Mouse (Mus musculus): ENCODE data around the gene Mapk14. TPM values are rescaled to one million over a fixed set of nuclear protein-coding genes. Genes with fewer than 3 reads are reported as not detected.

Gene Mapk14
- total and polyA plus RNA-seq, 3 experiments, result 50.1 to 52.8 (median 51.3) TPM

- DNase-seq, result no peak
- no peak overlapping the region for H3K9ac ChIP-seq (ENCODE audit: low read depth, low read length)
- no peak overlapping the region for H3K27ac ChIP-seq
- no peaks in the 10 kb centered on the region for H3K4me1 ChIP-seq (ENCODE audit: control insufficient read depth, insufficient read depth, low read length)
- H3K36me3 ChIP-seq (ENCODE audit: control insufficient read depth, insufficient read depth, low read length), result no peaks in the 10 kb centered on the region
- 60% methylated on average over 3 of the region's 3 CpGs for WGBS
- H3K27me3 ChIP-seq (ENCODE audit: control insufficient read depth, insufficient read depth, low read length), result no peaks in the 10 kb centered on the region
- intact Hi-C loops (cut with DNase I), result no loop called here
- TF ChIP-seq CTCF (IDR thresholded peaks at IDR 0.05), result no peak
- no peak for TF ChIP-seq POLR2A (IDR thresholded peaks at IDR 0.05; ENCODE audit: insufficient read depth, low read depth, low read length)
- TF ChIP-seq EP300 (IDR thresholded peaks at IDR 0.05; ENCODE audit: insufficient read depth, low read depth, low read length), result no peak
- no peaks in the 10 kb centered on the region for H3K79me2 ChIP-seq (replicated peaks; ENCODE audit: control insufficient read depth, insufficient read depth, low read length)
- H3K4me3 ChIP-seq, result no peak overlapping the region
These were observed 40.9 kb upstream of the Mapk14 start for GRCm38 (mm10) chr17:28650268-28650667.

GRCm38 (mm10) chr17:28657936-28658335, 33.2 kb upstream of the Mapk14 start:
- Histone ChIP-seq H3K9ac (ENCODE audit: low read depth, low read length) (no peak overlapping the region), H3K27me3 (ENCODE audit: control insufficient read depth, insufficient read depth, low read length) (no peaks in the 10 kb centered on the region), H3K36me3 (ENCODE audit: control insufficient read depth, insufficient read depth, low read length) (no peaks in the 10 kb centered on the region), H3K27ac (no peak overlapping the region), H3K4me1 (ENCODE audit: control insufficient read depth, insufficient read depth, low read length) (no peaks in the 10 kb centered on the region), H3K79me2 (replicated peaks; ENCODE audit: control insufficient read depth, insufficient read depth, low read length) (no peaks in the 10 kb centered on the region), H3K4me3 (no peak overlapping the region)
- no peak for DNase-seq
- intact Hi-C loops (cut with DNase I), result no loop called here
- TF ChIP-seq EP300 (IDR thresholded peaks at IDR 0.05; ENCODE audit: insufficient read depth, low read depth, low read length) (no peak), POLR2A (IDR thresholded peaks at IDR 0.05; ENCODE audit: insufficient read depth, low read depth, low read length) (no peak), CTCF (IDR thresholded peaks at IDR 0.05) (no peak)
- WGBS, result 22% methylated on average over 4 of the region's 4 CpGs

- Histone ChIP-seq H3K79me2 (replicated peaks; ENCODE audit: control insufficient read depth, insufficient read depth, low read length) (no peaks in the 10 kb centered on the region), H3K27me3 (ENCODE audit: control insufficient read depth, insufficient read depth, low read length) (no peaks in the 10 kb centered on the region), H3K9ac (ENCODE audit: low read depth, low read length) (no peak overlapping the region), H3K4me1 (ENCODE audit: control insufficient read depth, insufficient read depth, low read length) (no peaks in the 10 kb centered on the region), H3K27ac (no peak overlapping the region), H3K4me3 (no peak overlapping the region), H3K36me3 (ENCODE audit: control insufficient read depth, insufficient read depth, low read length) (no peaks in the 10 kb centered on the region)
- no peak for DNase-seq
- TF ChIP-seq CTCF (IDR thresholded peaks at IDR 0.05), result no peak
- TF ChIP-seq POLR2A (IDR thresholded peaks at IDR 0.05; ENCODE audit: insufficient read depth, low read depth, low read length), result no peak
- TF ChIP-seq EP300 (IDR thresholded peaks at IDR 0.05; ENCODE audit: insufficient read depth, low read depth, low read length), result no peak
- intact Hi-C loops (cut with DNase I), result no loop called here
- 36% methylated on average over 6 of the region's 6 CpGs for WGBS
These were observed 31.6 kb upstream of the Mapk14 start for GRCm38 (mm10) chr17:28659564-28659963.

- DNase-seq, result no peak
- intact Hi-C loops (cut with DNase I), result no loop called here
- no peak for TF ChIP-seq POLR2A (IDR thresholded peaks at IDR 0.05; ENCODE audit: insufficient read depth, low read depth, low read length)
- TF ChIP-seq EP300 (IDR thresholded peaks at IDR 0.05; ENCODE audit: insufficient read depth, low read depth, low read length), result no peak
- no peak for TF ChIP-seq CTCF (IDR thresholded peaks at IDR 0.05)
- WGBS, result 84% methylated on average over 13 of the region's 13 CpGs
- H3K79me2 ChIP-seq (replicated peaks; ENCODE audit: control insufficient read depth, insufficient read depth, low read length), result no peaks in the 10 kb centered on the region
- no peaks in the 10 kb centered on the region for H3K4me1 ChIP-seq (ENCODE audit: control insufficient read depth, insufficient read depth, low read length)
- H3K27ac ChIP-seq, result no peak overlapping the region
- no peak overlapping the region for H3K9ac ChIP-seq (ENCODE audit: low read depth, low read length)
- H3K36me3 ChIP-seq (ENCODE audit: control insufficient read depth, insufficient read depth, low read length), result no peaks in the 10 kb centered on the region
- no peaks in the 10 kb centered on the region for H3K27me3 ChIP-seq (ENCODE audit: control insufficient read depth, insufficient read depth, low read length)
- no peak overlapping the region for H3K4me3 ChIP-seq
These were observed 8.6 kb upstream of the Mapk14 start for GRCm38 (mm10) chr17:28682311-28683084.

- DNase-seq, result no peak
- intact Hi-C loops (cut with DNase I), result no loop called here
- H3K4me3 ChIP-seq, result no peak overlapping the region
- no peak overlapping the region for H3K9ac ChIP-seq (ENCODE audit: low read depth, low read length)
- H3K79me2 ChIP-seq (replicated peaks; ENCODE audit: control insufficient read depth, insufficient read depth, low read length), result no peaks in the 10 kb centered on the region
- H3K27me3 ChIP-seq (ENCODE audit: control insufficient read depth, insufficient read depth, low read length), result no peaks in the 10 kb centered on the region
- H3K27ac ChIP-seq, result no peak overlapping the region
- TF ChIP-seq POLR2A (IDR thresholded peaks at IDR 0.05; ENCODE audit: insufficient read depth, low read depth, low read length), result no peak
- no peak for TF ChIP-seq CTCF (IDR thresholded peaks at IDR 0.05)
- TF ChIP-seq EP300 (IDR thresholded peaks at IDR 0.05; ENCODE audit: insufficient read depth, low read depth, low read length), result no peak
- no peaks in the 10 kb centered on the region for H3K36me3 ChIP-seq (ENCODE audit: control insufficient read depth, insufficient read depth, low read length)
- no peaks in the 10 kb centered on the region for H3K4me1 ChIP-seq (ENCODE audit: control insufficient read depth, insufficient read depth, low read length)
- WGBS, result 62% methylated on average over 1 of the region's 1 CpGs
These were observed 7.5 kb upstream of the Mapk14 start for GRCm38 (mm10) chr17:28683601-28684000.

GRCm38 (mm10) chr17:28684631-28685030, 6.5 kb upstream of the Mapk14 start:
- no peak overlapping the region for H3K9ac ChIP-seq (ENCODE audit: low read depth, low read length)
- H3K4me1 ChIP-seq (ENCODE audit: control insufficient read depth, insufficient read depth, low read length), result no peaks in the 10 kb centered on the region
- WGBS, result 83% methylated on average over 19 of the region's 19 CpGs
- H3K27ac ChIP-seq, result no peak overlapping the region
- intact Hi-C loops (cut with DNase I), result no loop called here
- no peak overlapping the region for H3K4me3 ChIP-seq
- no peaks in the 10 kb centered on the region for H3K79me2 ChIP-seq (replicated peaks; ENCODE audit: control insufficient read depth, insufficient read depth, low read length)
- no peaks in the 10 kb centered on the region for H3K36me3 ChIP-seq (ENCODE audit: control insufficient read depth, insufficient read depth, low read length)
- TF ChIP-seq EP300 (IDR thresholded peaks at IDR 0.05; ENCODE audit: insufficient read depth, low read depth, low read length) (no peak), POLR2A (IDR thresholded peaks at IDR 0.05; ENCODE audit: insufficient read depth, low read depth, low read length) (no peak), CTCF (IDR thresholded peaks at IDR 0.05) (no peak)
- DNase-seq, result no peak
- no peaks in the 10 kb centered on the region for H3K27me3 ChIP-seq (ENCODE audit: control insufficient read depth, insufficient read depth, low read length)
